Mouse (Mus musculus) liver, embryonic 14.5 days (tissue): ENCODE results near the gene Necab2. TPM values are rescaled to one million over a fixed set of nuclear protein-coding genes. Genes with fewer than 3 reads are reported as not detected.

ENCODE experiments used
- ATAC-seq: fragments of 200-750 bp; cut with Nextera tagmentation; 2 replicates; pipeline ENCODE4 v1.8.0; 2017; ENCODE audit warnings: moderate number of reproducible peaks, mild to moderate bottlenecking, moderate library complexity; ENCODE audit not compliant: insufficient read depth
- DNase-seq, 3 experiments: peaks; one replicate each; pipeline ENCODE4 v3.0.0-alpha.2; 2012 to 2013; ENCODE audit warnings: low read depth in 3 of 3, low spot score in 3 of 3
- H3K27ac ChIP-seq: fragments of 300-500 bp; sonication (generic); 2 replicates; pipeline ENCODE4 v1.5.1; 2014; ENCODE audit warnings: moderate library complexity, mild to moderate bottlenecking, control low read depth, inconsistent platforms
- H3K27me3 ChIP-seq: fragments of 300-500 bp; sonication (generic); 2 replicates; pipeline ENCODE4 v1.6.1; 2014; ENCODE audit warnings: mild to moderate bottlenecking, low read length, moderate library complexity; ENCODE audit not compliant: control insufficient read depth, insufficient read depth
- H3K36me3 ChIP-seq: fragments of 300-500 bp; sonication (generic); replicated peaks from 2 replicates; pipeline ENCODE4 v1.6.1; 2014; ENCODE audit warnings: low read depth; ENCODE audit not compliant: control insufficient read depth, insufficient read depth
- H3K4me1 ChIP-seq, 2 experiments: fragments of 200-500 bp in 1 of 2; fragments of 300-500 bp in 1 of 2; sonication (generic) in 1 of 2; replicated peaks; 2 replicates each; pipeline ENCODE4 v1.6.1; 2012 to 2014; ENCODE audit warnings: antibody characterized with exemption in 1 of 2, inconsistent platforms in 1 of 2, low read length in 1 of 2; ENCODE audit not compliant: control insufficient read depth in 2 of 2, insufficient read depth in 2 of 2
- H3K4me2 ChIP-seq: fragments of 300-500 bp; sonication (generic); 2 replicates; pipeline ENCODE4 v1.6.1; 2014; ENCODE audit warnings: low read depth, mild to moderate bottlenecking, control low read depth, moderate library complexity
- H3K4me3 ChIP-seq, 2 experiments: fragments of 200-500 bp in 1 of 2; fragments of 300-500 bp in 1 of 2; sonication (generic) in 1 of 2; 2 replicates each; pipeline ENCODE4 v1.5.1; 2012 to 2014; ENCODE audit warnings: low read depth in 2 of 2, low read length in 2 of 2, mild to moderate bottlenecking in 2 of 2, control low read depth in 1 of 2, inconsistent platforms in 1 of 2, moderate library complexity in 1 of 2; ENCODE audit not compliant: insufficient read depth in 1 of 2
- H3K9ac ChIP-seq: fragments of 300-500 bp; sonication (generic); replicated peaks from 2 replicates; pipeline ENCODE4 v1.6.1; 2014; ENCODE audit warnings: mild to moderate bottlenecking, control low read depth, moderate library complexity
- H3K9me3 ChIP-seq: fragments of 300-500 bp; sonication (generic); 2 replicates; pipeline ENCODE4 v1.6.1; 2016; ENCODE audit warnings: low read length, mixed read lengths; ENCODE audit not compliant: control insufficient read depth
- CTCF ChIP-seq: IDR thresholded peaks from 2 replicates; pipeline ENCODE4 v1.5.1; 2016; ENCODE audit warnings: antibody characterized with exemption, low read depth, control low read depth
- EP300 ChIP-seq: IDR thresholded peaks from 2 replicates; pipeline ENCODE4 v1.6.1; 2016; ENCODE audit warnings: antibody characterized with exemption, low read depth
- WGBS: fragments of 180-500 bp; shearing (Covaris S2); extraction: QIAGEN DNeasy Blood & Tissue Kit; methylation state at CpG from one replicate; pipeline ENCODE4 v1.1.7; 2014; ENCODE audit not compliant: insufficient replicate concordance; 5-methylcytosine and 5-hydroxymethylcytosine counted together
- polyA plus RNA-seq, 2 experiments: library from polyadenylated mRNA; depleted of rRNA in 1 of 2; stranded (reverse) in 1 of 2; unstranded in 1 of 2; fragments of >200 nt; fragmentation: Nextera tagmentation in 1 of 2; extraction: Ambion mirVana in 1 of 2; gene quantifications; 2 replicates each; pipeline versions ENCODE4 v1.2.1 to v1.2.3; 2012 to 2014

Necab2 gene
- polyA plus RNA-seq, 2 experiments: 0.06 TPM; not detected in 1

- Histone ChIP-seq H3K4me3 (no peak overlapping the region), H3K27me3 (no peaks in the 10 kb centered on the region), H3K4me1 (no peaks in the 10 kb centered on the region), H3K27ac (no peak overlapping the region), H3K9ac (no peak overlapping the region), H3K36me3 (peaks cover 48% of the 10 kb centered on the region), H3K9me3 (no peaks in the 10 kb centered on the region), H3K4me2 (no peak overlapping the region)
- DNase-seq (no peak), ATAC-seq (no peak)
- WGBS: 79% methylated on average over 9 of the region's 9 CpGs
- TF ChIP-seq EP300: no peak
- no peak for TF ChIP-seq CTCF
Observed at GRCm38 (mm10) chr8:119510471-119510870, 64.0 kb downstream of the Necab2 start.

- H3K9ac ChIP-seq: no peak overlapping the region
- 47% methylated on average over 7 of the region's 7 CpGs for WGBS
- no peak overlapping the region for H3K4me2 ChIP-seq
- H3K4me3 ChIP-seq: no peak overlapping the region
- H3K27ac ChIP-seq: no peak overlapping the region
- TF ChIP-seq EP300 (peak; percentile 17; the same call in 1 of the 2 replicates), CTCF (no peak)
- DNase-seq (peak in 1 of 3 experiments; percentile 16), ATAC-seq (peak; percentile 45; the same call in 1 of the 2 replicates)
- H3K36me3 ChIP-seq: peaks cover 54% of the 10 kb centered on the region
- H3K4me1 ChIP-seq: no peaks in the 10 kb centered on the region
- H3K9me3 ChIP-seq: no peaks in the 10 kb centered on the region
- no peaks in the 10 kb centered on the region for H3K27me3 ChIP-seq
Observed at GRCm38 (mm10) chr8:119511722-119512121, 65.2 kb downstream of the Necab2 start.

GRCm38 (mm10) chr8:119513405-119513804, 66.9 kb downstream of the Necab2 start:
- TF ChIP-seq EP300 (no peak), CTCF (no peak)
- DNase-seq (no peak), ATAC-seq (no peak)
- Histone ChIP-seq H3K36me3 (peaks cover 63% of the 10 kb centered on the region), H3K27me3 (no peaks in the 10 kb centered on the region), H3K4me1 (no peaks in the 10 kb centered on the region), H3K9ac (no peak overlapping the region), H3K27ac (no peak overlapping the region), H3K4me3 (no peak overlapping the region), H3K9me3 (no peaks in the 10 kb centered on the region), H3K4me2 (no peak overlapping the region)
- WGBS: 87% methylated on average over 4 of the region's 4 CpGs

- no peaks in the 10 kb centered on the region for H3K9me3 ChIP-seq
- peaks cover 58% of the 10 kb centered on the region for H3K36me3 ChIP-seq
- no peaks in the 10 kb centered on the region for H3K27me3 ChIP-seq
- no peak overlapping the region for H3K4me3 ChIP-seq
- no peaks in the 10 kb centered on the region; a peak in 1 of 4 replicates for H3K4me1 ChIP-seq
- no peak overlapping the region for H3K27ac ChIP-seq
- peak in 1 of 3 experiments; percentile 20 for DNase-seq
- peak; percentile 77 for ATAC-seq
- 34% methylated on average over 3 of the region's 3 CpGs for WGBS
- no peak overlapping the region for H3K9ac ChIP-seq
- no peak overlapping the region for H3K4me2 ChIP-seq
- TF ChIP-seq CTCF (no peak), EP300 (peak; percentile 62)
Observed at GRCm38 (mm10) chr8:119514940-119515339, 68.4 kb downstream of the Necab2 start.

- no peaks in the 10 kb centered on the region for H3K27me3 ChIP-seq
- DNase-seq: no peak
- WGBS: 84% methylated on average over 3 of the region's 3 CpGs
Observed at GRCm38 (mm10) chr8:119515767-119516166, 69.2 kb downstream of the Necab2 start.

More at GRCm38 (mm10) chr8:119515767-119516166, 69.2 kb downstream of the Necab2 start:
- Histone ChIP-seq H3K4me3 (no peak overlapping the region), H3K27ac (no peak overlapping the region), H3K9ac (no peak overlapping the region), H3K36me3 (peaks cover 61% of the 10 kb centered on the region), H3K4me2 (no peak overlapping the region), H3K4me1 (no peaks in the 10 kb centered on the region; a peak in 1 of 4 replicates), H3K9me3 (no peaks in the 10 kb centered on the region)
- TF ChIP-seq EP300 (no peak), CTCF (no peak)
- ATAC-seq: no peak
